Mouse (Mus musculus) forebrain, embryonic 14.5 days (tissue): ENCODE results near the gene Stox2. TPM values are rescaled to one million over a fixed set of nuclear protein-coding genes. Genes with fewer than 3 reads are reported as not detected.

ENCODE experiments used
- ATAC-seq: fragments of 200-750 bp; cut with Nextera tagmentation; 2 replicates; pipeline ENCODE4 v1.8.0; 2017; ENCODE audit warnings: mild to moderate bottlenecking, moderate library complexity
- DNase-seq: peaks from one replicate; pipeline ENCODE4 v3.0.0-alpha.2; 2015; ENCODE audit warnings: low spot score
- H3K27ac ChIP-seq: fragments of 300-500 bp; sonication (generic); 2 replicates; pipeline ENCODE4 v1.5.1; 2014; ENCODE audit warnings: low read depth, mild to moderate bottlenecking, control low read depth, low read length, moderate library complexity
- H3K27me3 ChIP-seq: fragments of 300-500 bp; sonication (generic); replicated peaks from 2 replicates; pipeline ENCODE4 v1.6.1; 2014; ENCODE audit warnings: low read length, control low read depth, mixed read lengths; ENCODE audit not compliant: control insufficient read depth, insufficient read depth
- H3K36me3 ChIP-seq: fragments of 300-500 bp; sonication (generic); 2 replicates; pipeline ENCODE4 v1.6.1; 2014; ENCODE audit warnings: low read length, control low read depth; ENCODE audit not compliant: control insufficient read depth, insufficient read depth
- H3K4me1 ChIP-seq: fragments of 300-500 bp; sonication (generic); 2 replicates; pipeline ENCODE4 v1.6.1; 2014; ENCODE audit warnings: antibody characterized with exemption, low read length, control low read depth; ENCODE audit not compliant: control insufficient read depth, insufficient read depth
- H3K4me2 ChIP-seq: fragments of 300-500 bp; sonication (generic); 2 replicates; pipeline ENCODE4 v1.6.1; 2014; ENCODE audit warnings: mild to moderate bottlenecking, control low read depth, low read length
- H3K4me3 ChIP-seq: fragments of 300-500 bp; sonication (generic); 2 replicates; pipeline ENCODE4 v1.5.1; 2014; ENCODE audit warnings: low read depth, low read length, control low read depth
- H3K9ac ChIP-seq: fragments of 300-500 bp; sonication (generic); 2 replicates; pipeline ENCODE4 v1.6.1; 2014; ENCODE audit warnings: mild to moderate bottlenecking, low read length, control low read depth, moderate library complexity
- H3K9me3 ChIP-seq: fragments of 300-500 bp; sonication (generic); replicated peaks from 2 replicates; pipeline ENCODE4 v1.6.1; 2016; ENCODE audit warnings: low read length, control low read depth, mixed read lengths; ENCODE audit not compliant: control insufficient read depth
- WGBS: fragments of 180-500 bp; shearing (Covaris S2); extraction: QIAGEN DNeasy Blood & Tissue Kit; methylation state at CpG from one replicate; pipeline ENCODE4 v1.1.7; 2014; 5-methylcytosine and 5-hydroxymethylcytosine counted together
- polyA plus RNA-seq: library from polyadenylated mRNA; unstranded; fragments of >200 nt; fragmentation: Nextera tagmentation; extraction: Ambion mirVana; gene quantifications from 2 replicates; pipeline ENCODE4 v1.2.1, GENCODE M21; 2014

The Stox2 gene
- polyA plus RNA-seq, 1 experiment from 2014 or later = 33.3 TPM

DNA sequence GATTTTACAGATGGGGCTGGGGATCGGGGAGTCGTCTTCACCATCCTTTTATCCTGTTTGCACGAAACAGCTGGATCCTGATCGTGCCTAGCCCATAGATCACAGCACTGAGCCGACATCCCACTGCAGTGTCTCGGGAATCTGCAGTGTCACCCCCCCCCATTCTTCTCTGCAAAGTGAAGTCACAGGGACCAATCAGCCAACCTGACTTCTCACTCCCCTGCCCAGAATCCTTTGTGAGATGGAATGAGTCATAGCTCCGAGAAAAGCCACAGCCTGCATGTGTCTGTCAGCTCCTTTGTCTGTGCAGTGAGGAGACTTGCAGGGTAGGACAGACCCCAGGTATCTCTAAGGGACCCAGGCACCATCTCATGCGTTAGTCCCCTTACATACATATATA is 228.1 kb downstream of the Stox2 start:
- peak; percentile 80 for ATAC-seq
- Histone ChIP-seq H3K4me1 (peaks cover 15% of the 10 kb centered on the region), H3K27ac (peak overlapping the region; percentile 88), H3K4me2 (peak overlapping the region; percentile 16; the same call in 1 of the 2 replicates), H3K4me3 (no peak overlapping the region), H3K27me3 (no peaks in the 10 kb centered on the region), H3K36me3 (no peaks in the 10 kb centered on the region), H3K9me3 (no peaks in the 10 kb centered on the region), H3K9ac (peak overlapping the region; percentile 38)
- 28% methylated on average over 8 of the region's 8 CpGs for WGBS
- peak; percentile 74 for DNase-seq

DNA sequence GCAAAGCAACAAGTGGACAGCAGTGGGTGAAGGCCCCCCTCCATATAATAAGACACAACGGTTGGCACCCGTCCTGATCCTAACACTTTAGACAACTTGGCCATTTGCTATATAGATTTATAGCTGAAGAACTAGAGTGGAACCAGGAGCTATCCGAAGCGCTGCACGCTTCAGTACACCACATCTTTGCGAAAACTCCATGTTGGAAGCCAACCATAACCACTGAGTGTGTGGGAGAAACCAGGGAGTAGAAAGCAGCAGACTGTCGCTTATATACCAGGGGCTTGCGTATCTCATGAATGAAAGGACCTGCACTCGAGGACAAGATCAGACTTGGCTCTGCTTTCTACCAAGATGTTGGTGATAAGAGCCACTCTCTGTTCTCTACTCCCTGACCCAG is 234.0 kb downstream of the Stox2 start:
- DNase-seq = no peak
- WGBS = 96% methylated on average over 9 of the region's 9 CpGs
- Histone ChIP-seq H3K9me3 (no peaks in the 10 kb centered on the region), H3K36me3 (no peaks in the 10 kb centered on the region), H3K9ac (no peak overlapping the region), H3K4me3 (no peak overlapping the region), H3K4me2 (no peak overlapping the region), H3K4me1 (peaks cover 2% of the 10 kb centered on the region; the same call in 1 of the 2 replicates), H3K27ac (no peak overlapping the region), H3K27me3 (no peaks in the 10 kb centered on the region)
- ATAC-seq = no peak

DNA sequence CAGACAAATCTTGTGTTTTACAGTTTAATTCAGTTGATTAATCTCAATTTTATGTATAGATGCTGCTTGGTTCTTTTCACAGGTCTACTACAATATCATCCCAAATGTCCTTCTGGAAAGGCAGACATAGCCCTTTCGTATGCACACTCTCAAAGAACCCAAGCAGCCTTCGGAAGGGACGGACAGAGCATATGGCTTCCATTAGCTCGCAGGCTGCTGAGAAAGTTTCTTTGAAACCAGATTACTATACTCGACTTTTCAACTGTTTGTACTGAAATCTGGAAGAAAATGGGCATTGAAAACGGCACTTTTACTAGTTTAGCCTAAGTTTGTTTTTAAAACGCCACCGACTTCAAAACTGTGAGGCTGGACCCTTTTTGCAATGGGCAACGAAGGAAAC is 234.9 kb downstream of the Stox2 start:
- Histone ChIP-seq H3K4me1 (peaks cover 2% of the 10 kb centered on the region; the same call in 1 of the 2 replicates), H3K9me3 (no peaks in the 10 kb centered on the region), H3K9ac (no peak overlapping the region), H3K36me3 (no peaks in the 10 kb centered on the region), H3K27ac (no peak overlapping the region), H3K4me3 (no peak overlapping the region), H3K27me3 (no peaks in the 10 kb centered on the region), H3K4me2 (no peak overlapping the region)
- 81% methylated on average over 9 of the region's 9 CpGs for WGBS
- ATAC-seq (no peak), DNase-seq (no peak)

DNA sequence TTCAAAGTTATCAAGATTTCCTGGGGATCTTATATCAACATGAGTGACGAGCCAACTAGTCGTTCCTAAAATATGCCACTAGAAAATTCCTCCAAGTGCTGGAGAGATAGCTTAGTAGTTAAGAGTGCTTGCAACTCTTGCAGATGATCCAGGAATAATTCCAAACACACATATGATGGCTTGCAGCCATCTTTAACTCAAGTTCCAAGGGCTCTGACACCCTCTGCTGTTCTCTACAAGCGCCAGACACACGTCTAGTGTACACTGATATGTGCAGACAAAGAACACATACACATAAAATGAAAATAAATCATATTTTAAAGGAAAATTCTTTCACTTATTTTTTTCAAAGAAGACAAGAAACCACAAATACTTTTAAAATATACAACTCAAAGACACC is 237.9 kb downstream of the Stox2 start:
- H3K4me1 ChIP-seq = peaks cover 2% of the 10 kb centered on the region; the same call in 1 of the 2 replicates
- no peak overlapping the region for H3K27ac ChIP-seq
- no peaks in the 10 kb centered on the region for H3K36me3 ChIP-seq
- 77% methylated on average over 4 of the region's 4 CpGs for WGBS
- no peak overlapping the region for H3K4me3 ChIP-seq
- ATAC-seq = peak; percentile 70; the same call in 1 of the 2 replicates
- DNase-seq = peak; percentile 69
- H3K4me2 ChIP-seq = no peak overlapping the region
- H3K9me3 ChIP-seq = no peaks in the 10 kb centered on the region
- H3K9ac ChIP-seq = no peak overlapping the region
- no peaks in the 10 kb centered on the region for H3K27me3 ChIP-seq

DNA sequence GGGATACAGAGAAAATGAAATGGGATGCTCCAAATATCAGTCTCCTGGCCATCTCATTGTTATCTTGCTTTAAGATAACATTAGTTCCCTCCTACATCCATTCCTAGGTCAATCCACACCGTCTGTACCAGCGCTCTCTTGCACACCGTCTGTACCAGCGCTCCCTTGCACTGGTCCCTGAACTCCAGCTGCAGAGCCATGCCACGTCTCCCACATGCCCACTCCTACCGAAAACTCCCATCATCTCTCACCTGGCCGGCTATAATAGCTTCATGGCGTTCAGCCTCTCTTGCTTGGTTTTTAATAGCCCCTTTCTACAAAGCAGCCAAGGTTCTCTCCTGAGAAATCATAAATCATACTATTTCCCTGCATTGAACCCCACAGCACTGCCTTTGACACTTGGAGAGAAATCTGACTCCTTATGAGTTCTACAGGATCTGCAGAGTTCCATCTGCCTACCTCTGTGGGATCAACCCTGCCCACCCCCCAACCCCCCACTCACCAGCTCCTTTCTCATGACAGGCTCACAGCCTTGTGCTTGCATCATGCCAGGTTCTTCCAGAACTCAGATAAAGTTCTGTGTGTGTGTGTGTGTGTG is 239.4 kb downstream of the Stox2 start:
- peaks cover 2% of the 10 kb centered on the region; the same call in 1 of the 2 replicates for H3K4me1 ChIP-seq
- H3K9me3 ChIP-seq = no peaks in the 10 kb centered on the region
- no peaks in the 10 kb centered on the region for H3K27me3 ChIP-seq
- H3K4me3 ChIP-seq = no peak overlapping the region
- H3K27ac ChIP-seq = no peak overlapping the region
- ATAC-seq (no peak), DNase-seq (no peak)
- no peak overlapping the region for H3K4me2 ChIP-seq
- H3K36me3 ChIP-seq = 0 out of 2 replicates have a peak, but pooled peaks cover under 1% of the 10 kb centered on the region
- 86% methylated on average over 8 of the region's 8 CpGs for WGBS
- H3K9ac ChIP-seq = no peak overlapping the region

DNA sequence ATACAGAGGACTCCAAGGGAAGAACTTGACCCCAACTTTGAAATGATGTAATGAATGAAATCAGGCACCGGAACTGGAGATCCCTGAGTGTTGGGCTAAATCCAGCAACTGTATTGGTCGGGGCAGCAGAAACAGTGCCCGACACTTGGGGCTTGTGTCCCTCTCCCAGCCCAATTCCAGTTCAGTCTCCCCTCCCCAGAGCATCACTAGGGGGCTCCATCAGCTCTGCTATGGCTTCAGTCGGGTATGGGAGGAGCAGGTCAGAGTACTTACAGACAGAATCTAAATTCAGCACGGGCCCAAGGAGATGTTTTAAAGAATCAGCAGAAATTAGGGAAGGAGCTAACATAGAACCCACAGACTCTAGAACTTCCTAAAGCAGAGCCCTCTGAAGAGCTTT is 240.7 kb downstream of the Stox2 start:
- Histone ChIP-seq H3K36me3 (peaks cover 13% of the 10 kb centered on the region), H3K4me2 (no peak overlapping the region), H3K4me3 (no peak overlapping the region), H3K4me1 (no peaks in the 10 kb centered on the region), H3K9ac (no peak overlapping the region), H3K27me3 (no peaks in the 10 kb centered on the region), H3K27ac (no peak overlapping the region), H3K9me3 (no peaks in the 10 kb centered on the region)
- WGBS = 90% methylated on average over 5 of the region's 5 CpGs
- DNase-seq (no peak), ATAC-seq (no peak)

DNA sequence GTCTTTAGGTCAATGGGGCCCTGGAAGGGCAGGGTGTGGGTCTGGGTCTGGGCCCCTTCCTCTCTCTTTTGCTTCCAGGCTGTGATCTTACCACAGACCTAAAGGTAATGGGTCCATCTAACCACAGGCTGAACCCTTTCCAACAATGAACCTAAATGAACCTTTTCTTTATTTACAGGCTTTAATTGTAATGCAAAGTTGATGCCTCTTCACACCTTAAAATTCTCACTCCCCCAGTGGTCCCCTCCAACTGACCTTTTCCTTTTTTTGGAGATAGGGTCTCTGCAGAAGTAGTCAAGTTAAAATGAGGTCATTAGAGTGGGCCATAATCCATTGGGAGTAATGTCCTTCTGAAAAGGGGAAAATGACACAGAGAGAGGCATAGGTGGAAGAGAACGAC is 249.8 kb downstream of the Stox2 start:
- DNase-seq (no peak), ATAC-seq (no peak)
- Histone ChIP-seq H3K27ac (no peak overlapping the region), H3K9ac (no peak overlapping the region), H3K9me3 (0 out of 2 replicates have a peak, but pooled peaks cover 2% of the 10 kb centered on the region), H3K4me3 (no peak overlapping the region), H3K27me3 (no peaks in the 10 kb centered on the region), H3K4me2 (no peak overlapping the region), H3K36me3 (peaks cover 47% of the 10 kb centered on the region), H3K4me1 (no peaks in the 10 kb centered on the region)
- WGBS = 94% methylated on average over 1 of the region's 1 CpGs

DNA sequence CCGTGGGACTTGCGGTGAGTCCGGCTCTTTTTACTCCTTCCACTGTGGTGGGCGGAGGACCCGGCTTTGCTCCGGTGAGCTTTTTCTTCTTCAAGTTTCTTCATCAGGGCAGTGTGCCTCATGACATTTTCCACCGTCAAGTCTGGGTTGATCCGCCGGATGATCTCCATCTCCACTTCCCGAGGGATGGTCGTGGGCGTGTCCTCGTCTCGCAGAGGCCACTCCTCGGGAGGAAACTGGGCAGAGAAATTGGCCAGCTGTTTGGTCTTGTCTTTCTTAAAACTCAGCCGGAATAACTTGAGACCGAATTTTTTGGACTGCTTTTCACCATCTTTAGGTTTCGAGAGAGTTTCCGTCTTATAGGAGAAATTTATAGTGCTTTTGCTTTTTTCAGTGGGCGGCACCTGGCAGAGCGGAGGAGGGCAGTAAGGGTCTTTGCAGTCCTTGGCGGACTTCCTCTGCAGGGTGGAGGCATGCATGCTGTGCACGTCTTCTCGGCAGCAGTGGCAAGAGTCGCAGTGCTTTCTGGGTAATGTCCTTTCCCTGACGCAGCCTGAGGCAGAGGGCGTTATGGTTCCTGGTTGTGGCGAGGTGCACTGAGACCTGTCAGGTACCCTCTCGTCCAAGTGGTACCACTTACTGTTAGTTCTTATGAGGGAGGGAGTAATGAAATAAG is 252.7 kb downstream of the Stox2 start:
- Histone ChIP-seq H3K4me2 (no peak overlapping the region), H3K36me3 (peaks cover 45% of the 10 kb centered on the region), H3K27ac (no peak overlapping the region), H3K9ac (no peak overlapping the region), H3K9me3 (0 out of 2 replicates have a peak, but pooled peaks cover 2% of the 10 kb centered on the region), H3K27me3 (no peaks in the 10 kb centered on the region), H3K4me3 (no peak overlapping the region), H3K4me1 (no peaks in the 10 kb centered on the region)
- WGBS = 97% methylated on average over 29 of the region's 29 CpGs
- ATAC-seq (no peak), DNase-seq (no peak)
